Mouse (Mus musculus) hindlimb bud, embryonic 11.5 days (tissue): ENCODE results near the gene Actr3.

Experiments
- DNase-seq: peaks from one replicate; pipeline ENCODE4 v3.0.0-alpha.2; 2012; ENCODE audit warnings: low read depth, low spot score; ENCODE audit errors: extremely low spot score

Actr3 gene

DNA sequence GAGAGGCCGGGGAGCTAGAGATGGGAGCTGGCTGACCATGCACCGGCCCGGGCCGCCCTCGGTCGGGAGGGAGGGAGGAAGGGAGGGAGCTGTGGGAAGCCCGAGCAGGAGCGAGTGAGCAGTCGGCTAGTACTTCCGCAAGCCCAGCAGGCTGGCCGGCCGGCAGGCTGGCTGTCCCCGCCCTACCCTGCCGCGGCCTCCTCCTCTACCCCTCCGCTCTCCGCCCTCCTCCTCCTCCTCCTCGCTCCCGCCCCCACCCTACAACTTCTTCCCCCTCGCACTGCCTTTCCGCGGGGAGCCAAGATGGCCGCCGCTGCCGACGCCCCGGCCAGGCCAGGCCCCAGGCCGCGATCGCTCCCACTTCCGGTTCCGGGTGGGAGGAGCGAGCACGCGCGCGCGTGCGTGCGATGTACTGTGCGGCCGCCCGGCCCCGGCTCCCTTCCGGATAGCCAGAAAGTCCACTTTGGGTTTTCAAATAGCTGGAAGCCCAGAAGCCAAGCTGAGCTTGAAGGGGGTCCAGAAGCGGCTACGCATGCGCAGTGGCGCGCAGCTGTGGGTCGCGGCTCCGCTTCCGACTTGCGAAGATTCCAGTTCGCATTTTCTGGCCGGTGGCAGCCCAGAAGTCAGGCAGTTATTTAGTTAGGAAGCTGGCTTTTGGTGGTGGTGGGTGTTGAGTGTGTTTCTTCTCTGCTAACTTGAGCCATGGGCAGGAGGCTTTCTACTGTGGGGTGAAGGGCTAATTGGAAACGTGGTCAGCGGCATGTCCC lies at the start of gene Actr3:
Gene Actr3, minus strand, starts transcription at position 359 of the 767 bp plus-strand sequence.
- peak; percentile 97 for DNase-seq

DNA sequence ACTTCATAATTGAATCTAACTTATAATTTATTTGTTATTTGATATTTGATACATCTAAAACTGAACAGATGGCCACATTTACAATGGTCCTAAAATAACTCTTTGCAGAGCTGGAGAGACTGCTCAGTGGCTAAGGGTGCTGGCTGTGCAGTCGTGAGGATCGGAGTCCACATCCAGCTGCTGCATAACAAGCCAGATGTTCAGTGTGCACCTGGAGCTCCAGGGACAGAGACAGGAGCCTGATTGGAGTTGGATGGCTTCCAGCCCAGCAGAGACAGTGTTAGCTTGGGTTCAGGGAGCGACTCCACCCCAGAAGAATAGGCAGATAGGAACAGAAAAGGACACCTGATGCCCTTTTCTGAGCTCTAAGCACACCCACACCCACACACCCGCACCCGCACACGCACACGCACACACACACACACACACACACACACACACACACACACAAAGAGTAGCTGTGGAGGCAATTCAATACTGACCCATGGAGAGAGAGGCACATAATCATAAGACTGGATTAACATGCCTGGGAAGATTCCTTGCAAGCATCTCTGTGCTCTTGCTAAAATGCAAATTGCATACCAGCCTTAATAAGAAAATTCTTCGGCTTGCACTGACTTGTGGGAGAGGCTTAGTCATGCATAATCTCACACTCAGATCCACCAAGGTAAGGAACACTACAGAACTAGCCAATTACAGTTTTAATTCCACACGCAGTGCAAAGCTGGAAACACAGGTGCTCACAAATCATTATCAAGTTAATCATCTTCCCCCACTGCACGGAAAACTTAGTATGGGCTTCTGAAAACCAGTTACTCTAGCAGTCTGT lies 47.1 kb upstream of the Actr3 start:
- no peak for DNase-seq

DNA sequence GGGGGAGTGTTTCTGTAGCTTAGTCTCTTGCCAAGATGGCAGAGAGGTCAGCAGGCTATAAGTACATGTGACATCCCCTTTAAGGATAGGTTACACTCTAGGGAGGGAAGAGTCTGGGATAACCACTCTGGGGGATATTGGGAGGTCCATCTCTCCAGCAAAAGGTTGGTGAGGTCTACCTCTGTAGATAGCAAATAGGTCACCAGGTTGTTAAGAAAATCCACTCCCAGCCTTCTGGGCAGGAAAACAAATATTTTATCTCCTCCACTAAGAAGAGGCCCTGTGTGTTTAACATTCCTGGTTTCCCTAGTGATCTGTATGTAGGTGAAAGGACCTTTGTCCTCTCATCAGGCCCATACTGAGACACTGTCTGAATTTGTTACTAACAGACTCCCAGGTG lies 46.3 kb upstream of the Actr3 start:
- no peak for DNase-seq

DNA sequence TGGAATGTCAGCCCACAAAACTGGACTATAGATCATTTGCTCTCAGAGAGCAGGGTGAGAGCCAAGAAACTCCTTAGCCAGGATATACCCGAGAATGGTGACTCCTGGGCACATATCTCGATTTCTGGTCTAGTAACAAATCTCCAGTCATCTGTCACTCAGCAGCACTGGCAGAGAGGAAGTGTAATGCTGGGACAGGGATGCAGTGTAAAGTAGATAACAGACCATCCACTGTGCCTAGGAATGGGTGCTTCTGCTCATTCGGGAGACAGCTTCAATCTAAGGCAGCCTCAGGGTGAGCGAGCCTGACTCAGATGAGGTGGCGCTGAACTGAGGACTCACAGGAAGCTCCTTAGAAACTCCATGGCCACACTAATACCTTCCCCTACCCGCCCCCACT lies 43.1 kb upstream of the Actr3 start:
- DNase-seq, result no peak

DNA sequence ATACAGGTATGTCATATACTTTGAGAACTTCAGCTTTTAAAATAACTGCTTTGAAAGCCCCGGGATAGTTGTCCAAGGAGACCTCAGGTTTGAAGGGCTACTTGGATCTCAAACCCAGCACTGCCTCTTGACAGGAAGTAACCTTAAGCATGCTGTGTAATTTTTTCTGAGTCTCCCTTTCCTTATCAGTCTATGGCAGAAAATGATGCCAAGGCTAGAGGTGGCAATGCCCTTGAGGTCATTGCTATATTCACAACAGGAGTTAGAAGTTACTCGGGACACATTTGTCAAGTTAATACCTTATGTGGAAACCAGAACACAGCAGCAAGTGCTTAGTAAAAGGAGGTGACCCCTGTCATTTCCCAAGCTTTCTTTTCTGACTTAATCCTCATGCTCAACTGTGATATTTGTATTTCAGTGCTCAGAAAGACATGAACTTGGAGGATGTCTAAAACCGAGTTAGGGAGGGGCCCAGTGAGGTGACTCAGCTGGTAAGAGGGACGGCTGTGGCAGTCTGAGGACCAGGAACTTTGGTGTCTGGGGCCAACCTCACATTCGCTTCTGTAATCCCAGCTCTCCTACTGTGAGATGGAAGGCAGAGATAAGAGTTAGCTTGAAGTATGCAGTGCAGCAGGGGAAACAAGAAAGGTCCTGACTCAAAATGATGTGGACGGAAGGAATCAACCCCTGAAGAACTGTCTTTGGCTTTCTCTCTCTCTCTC lies 40.6 kb upstream of the Actr3 start:
- no peak for DNase-seq

DNA sequence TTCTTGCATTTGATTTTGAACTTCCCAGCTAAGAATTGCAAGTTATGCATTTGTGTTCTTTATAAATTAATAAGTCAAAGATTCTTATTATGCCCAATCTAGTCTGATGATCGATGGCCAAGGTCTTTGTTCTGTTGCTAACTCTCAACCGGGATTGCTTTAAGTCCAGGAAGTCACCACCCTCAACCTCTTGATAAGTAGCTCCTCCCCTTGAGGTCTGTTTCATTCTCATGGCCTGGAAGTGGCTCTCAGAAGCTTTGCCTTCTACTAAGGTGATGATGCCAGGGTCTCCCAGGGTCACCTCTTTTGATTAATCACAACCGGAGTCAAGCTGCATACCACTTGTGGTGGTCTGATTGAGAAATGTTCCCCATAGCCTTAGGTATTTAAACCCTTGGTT lies 38.3 kb upstream of the Actr3 start:
- DNase-seq, result no peak

DNA sequence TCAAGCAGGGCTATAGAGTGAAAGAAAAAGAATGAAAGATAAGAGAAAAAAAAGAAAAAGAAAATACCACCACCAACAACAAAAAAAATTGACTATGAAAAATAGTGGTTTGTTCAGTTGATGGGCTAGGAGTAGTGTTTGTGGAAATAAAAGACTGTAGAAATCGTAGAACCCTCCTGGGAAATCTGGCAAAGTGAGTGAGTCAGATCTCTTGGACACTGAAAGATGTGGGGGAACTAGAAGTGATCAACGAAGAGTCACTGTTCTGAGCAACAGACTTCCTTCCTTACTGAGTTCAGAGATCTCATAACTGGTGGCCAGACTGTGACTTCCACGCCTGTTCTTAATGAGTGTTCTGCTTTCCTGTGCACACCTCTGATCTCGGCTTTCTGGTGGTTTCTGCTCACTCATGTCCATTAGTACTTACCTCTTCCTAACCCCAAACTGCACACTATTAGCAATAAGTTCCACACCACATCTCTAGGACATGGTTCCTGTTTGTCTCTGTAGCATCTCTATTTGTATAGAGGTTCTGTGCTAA lies 37.7 kb upstream of the Actr3 start:
- no peak for DNase-seq

DNA sequence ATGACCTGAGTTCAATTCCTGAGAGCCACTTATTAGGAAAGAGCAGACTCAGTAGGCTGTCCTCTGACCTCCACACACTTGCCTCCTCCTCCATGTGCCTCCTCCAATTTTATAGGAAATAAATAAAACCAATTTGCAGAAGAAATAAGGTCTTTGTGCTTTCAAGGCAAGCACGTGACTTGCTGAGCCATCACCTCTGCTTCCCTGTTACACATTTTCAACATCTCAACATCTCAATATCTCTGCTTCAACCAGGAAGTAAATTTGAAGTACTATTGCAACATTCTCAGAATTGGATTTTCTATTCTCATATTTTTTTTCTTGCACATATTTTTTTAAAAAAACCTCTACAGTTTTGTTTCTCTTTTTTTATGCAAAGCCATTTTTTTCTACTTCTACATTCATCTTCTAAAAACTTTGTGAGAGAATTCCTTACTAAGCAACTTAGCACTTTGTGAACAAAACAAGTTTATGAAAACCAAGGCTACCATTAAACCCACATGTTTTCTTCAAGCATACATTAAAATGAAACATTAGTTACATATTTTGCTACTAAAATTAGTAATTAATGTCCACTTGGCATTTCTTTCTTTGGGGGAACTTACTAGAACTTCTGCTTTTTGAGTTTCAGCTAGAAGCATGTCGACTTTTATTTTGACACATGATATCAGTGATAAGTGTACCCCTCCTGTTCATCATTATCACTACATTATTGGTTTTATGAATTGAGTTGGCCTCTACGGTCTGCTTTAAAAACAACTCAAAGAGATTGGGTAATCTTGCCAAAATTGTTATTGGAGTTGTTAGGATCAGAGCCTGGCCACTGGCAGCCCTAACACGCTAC lies 35.5 kb upstream of the Actr3 start:
- DNase-seq, result no peak

DNA sequence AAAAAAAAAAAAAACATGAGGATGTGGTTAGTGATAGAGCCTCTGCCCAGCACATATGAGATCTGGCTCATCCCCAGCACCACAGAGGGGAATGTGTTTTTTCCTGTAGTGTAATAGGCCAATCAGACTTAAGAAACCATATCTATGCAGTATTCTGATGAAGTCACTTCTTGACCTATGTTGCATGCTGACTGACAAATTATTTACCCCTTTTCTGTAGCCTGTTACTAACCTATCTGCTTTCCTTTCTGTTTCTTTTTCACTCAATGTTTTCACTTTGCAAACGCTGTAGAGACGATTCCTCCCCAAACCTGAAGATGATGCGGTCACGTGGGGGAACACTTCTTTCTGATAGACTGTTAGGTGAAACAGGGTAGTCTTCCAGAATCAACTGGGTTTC lies 32.4 kb upstream of the Actr3 start:
- no peak for DNase-seq

DNA sequence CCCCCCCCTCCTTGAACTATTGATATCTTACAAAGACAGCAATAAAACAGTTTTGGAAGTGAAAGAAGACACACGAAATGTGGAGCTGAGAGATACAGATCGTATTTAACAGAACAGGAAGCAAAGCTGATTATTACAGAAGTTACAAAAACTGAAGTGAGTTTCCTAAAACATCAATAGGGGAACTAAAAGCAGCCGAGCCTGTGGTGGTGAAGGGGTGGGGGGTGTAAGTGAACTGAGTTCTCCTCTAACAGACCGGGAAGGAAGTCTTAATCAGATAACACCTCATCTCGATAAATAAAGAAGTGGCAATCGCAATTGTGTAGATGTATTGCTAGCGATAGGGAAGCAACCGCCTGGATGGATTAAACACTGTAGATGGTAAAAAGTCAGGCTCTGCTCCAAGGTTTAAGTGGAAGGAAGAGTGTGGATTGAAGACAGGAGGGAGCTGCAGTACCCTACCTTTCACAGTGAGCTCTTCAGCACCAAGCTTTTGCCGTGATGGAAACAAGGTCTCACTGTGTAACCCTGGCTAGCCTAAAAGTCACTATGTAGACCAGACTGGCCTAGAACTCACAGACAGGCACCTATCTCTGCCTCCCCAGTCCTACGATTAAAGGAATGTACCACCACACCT lies 31.2 kb upstream of the Actr3 start:
- DNase-seq, result no peak

DNA sequence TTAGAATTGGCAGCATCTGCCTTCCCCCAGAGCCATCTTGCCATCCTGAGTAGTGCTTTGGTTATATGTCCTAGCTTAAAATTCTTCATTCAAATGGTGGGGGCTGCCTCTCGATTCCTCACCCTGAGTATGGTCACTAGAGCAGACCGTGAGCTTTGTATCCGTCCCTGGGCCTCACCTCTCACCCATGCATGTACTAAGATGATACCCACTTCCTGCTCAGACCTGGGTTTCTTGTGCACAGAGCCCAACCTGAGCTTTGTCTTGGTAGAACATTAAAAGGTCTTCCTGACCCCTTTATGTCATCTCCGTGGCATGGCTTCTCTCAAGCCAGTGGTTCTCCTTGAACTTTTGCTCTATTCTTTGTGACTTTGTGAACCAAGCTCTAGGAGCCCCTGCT lies 28.5 kb upstream of the Actr3 start:
- DNase-seq, result no peak

DNA sequence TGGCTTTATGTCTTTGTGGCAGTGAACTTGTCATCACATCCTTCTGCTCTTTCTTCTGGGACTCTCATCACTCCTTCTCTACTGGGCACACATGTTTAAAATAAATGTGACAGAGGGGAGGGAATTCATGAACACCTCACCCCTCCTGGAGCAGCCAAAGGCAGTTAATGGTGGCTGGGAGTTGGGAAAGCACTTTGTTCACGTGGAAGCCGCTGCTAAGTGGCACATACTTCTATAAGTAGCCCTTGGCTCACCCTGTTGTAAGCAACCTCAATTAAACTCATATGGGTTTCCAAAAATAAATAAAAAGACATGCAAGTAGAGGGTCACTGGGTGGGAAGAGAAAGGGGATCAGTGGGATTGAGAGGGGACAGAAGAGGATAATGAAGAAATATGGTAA lies 27.8 kb upstream of the Actr3 start:
- DNase-seq, result no peak

DNA sequence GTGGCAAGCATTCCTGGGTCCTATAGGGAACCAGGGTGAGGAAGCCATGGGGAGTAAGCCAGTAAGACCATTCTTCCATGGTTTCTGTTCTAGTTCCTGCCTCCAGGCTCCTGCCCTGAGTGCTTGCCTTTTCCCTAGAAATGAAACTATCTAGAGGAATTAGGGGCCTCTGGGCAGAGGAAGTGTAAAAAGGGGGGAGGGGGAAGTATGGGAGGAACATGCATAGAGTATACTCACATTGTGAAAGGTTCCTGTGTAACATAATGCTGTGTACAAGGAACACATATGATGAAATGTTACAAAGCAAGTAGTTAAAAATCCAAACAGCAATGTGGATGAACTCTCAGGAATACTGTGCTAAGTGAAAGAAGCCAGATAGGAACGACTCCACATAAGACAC lies 27.4 kb upstream of the Actr3 start:
- no peak for DNase-seq

DNA sequence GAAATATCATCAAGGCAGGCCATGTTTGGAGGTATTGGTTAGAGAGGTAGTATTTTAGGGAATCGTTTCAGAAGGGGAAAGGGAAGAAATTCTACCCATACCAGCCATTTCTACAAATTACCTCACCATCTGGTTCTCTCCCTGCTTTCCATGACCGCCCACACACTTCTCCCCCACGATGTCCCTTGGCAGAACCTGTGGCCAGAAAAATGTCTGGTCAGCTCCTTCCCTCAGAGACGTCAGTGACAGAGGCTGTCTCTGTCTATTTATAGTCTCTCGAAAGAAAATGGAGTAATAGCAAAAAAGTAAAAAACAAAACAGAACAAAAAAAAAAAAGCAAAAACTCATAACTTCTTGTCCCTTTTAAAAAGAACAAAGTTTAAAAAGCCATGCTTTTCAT lies 23.0 kb upstream of the Actr3 start:
- DNase-seq, result no peak

DNA sequence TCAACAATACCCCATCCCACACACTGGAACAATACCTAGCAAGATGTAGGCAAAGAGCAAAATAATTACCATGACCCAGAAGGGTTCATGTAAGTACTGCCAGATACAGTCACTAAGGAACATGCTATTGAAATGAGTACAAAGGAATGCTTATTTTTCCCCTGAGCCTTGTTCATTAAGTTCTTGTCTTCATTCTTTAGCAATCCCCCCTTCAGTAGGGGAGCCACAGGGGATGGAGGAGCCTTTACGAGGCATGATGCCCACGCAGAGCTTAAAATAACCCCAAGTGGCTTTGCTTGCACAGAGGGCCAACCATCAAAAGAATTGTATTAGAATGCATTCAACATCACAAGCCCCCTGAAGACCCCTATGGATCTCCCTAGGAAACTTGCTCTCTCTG lies 19.6 kb upstream of the Actr3 start:
- no peak for DNase-seq

DNA sequence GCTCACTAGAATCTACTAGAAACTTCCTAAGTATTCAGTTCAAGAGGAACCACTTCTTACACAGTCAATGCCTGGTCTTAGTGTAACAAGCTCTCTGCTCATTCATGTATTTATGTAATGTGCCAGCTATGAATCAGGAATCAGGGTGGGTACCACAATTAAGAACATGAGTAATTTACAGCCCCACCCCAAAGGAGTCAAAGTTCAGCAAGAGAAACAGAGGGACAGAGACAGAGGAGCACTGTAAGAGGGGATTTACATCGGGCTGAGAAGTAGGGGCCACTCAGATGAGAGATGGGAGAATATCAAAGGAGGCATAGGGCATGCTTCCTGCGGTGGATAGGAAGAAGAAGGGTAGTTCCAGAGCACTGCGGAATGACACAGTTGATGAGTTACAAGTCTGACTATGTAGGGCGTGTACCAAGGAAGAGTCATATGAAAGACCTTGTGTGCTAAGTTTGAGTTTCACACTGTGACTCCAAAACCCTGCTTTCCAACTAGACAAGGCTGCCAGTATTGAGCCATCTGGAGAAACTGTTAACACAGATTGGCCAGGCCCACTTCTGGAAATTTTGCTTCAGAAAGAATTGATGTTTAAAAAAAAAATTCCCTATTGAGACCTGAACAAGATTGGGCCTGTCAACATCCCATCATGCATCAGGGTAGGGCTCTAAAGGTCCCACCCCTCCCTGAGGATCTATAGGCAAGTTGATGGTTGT lies 14.9 kb upstream of the Actr3 start:
- DNase-seq, result no peak

DNA sequence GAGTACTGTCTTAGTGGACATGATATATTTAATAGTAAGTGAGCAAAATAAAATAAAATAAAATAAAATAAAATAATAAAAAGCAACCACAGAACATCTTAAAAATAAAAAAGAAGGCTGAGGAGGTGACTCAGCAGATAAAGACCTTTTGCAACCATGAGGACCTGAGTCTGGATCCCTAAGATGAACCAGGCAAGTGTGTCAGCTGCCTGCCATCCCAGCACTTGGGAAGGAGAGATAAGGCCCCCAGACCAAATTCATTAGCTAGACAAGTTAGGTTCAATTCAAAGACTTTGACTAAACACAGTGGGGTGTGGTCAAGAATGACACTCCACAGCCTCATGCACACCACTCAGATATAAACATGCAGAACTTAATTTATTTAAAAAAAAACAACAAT lies 12.4 kb upstream of the Actr3 start:
- DNase-seq, result no peak

DNA sequence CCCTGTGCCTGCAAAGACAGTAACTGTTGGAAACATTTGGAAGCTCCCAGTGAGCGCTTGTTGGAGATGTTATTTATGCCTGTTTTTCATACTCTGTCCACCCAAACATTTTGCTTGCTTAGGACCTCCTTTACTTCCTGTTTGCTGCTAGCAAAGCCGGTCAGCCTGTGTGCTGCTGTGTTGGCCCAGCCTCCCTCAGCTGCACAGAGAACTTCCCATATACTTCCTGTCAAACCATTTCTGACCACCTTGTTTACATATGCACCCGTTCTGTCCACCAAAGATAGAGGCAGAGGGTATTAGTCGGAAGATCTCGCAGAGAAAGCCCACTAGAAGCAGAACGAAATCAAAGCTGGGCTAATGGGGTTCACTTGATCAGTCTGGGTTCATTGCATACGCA lies 6.2 kb upstream of the Actr3 start:
- DNase-seq, result no peak

DNA sequence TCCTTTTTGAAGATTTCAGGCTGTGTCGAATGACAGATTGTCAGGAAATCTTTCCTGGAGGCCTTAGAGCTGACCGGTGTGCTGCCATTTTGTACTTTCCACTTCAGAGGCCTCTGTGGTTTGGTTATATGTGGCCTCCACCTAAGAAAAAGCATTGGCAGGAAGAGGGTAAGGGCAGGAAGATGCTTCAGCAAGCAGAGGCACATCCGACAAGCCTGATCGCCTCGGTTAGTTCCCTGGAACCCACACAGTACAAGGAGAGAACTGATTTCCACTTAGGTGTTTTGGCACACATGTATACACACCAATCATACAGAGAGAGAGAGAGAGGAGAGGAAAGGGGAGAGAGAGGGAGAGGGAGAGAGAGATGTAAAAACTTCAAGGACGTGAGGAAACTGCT lies 5.7 kb upstream of the Actr3 start:
- DNase-seq, result no peak

DNA sequence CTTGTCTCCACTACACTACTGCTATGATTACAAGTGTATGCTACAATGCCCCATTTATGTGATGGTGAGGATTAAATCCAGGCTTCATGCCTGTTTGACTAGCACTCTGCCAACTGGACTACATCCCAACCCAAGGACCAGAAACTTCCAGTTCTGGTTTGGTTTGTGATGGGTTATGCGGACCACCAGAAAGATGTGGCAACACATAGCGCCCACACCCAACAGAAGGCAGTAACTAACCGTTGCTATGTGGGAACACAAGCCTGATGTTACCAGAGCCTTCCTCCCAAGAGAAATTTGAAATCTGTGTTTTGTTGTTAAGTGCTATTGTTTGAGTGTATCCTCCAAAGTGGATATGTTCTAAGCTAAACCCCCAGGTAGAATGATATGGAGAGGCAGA lies 4.0 kb upstream of the Actr3 start:
- no peak for DNase-seq
